Mouse (Mus musculus): ENCODE results near the gene Exoc7. TPM values are rescaled to one million over a fixed set of nuclear protein-coding genes. Genes with fewer than 3 reads are reported as not detected.

Gene Exoc7
- polyA plus RNA-seq, 1 experiment from 2014 or later, result 42.3 TPM

DNA sequence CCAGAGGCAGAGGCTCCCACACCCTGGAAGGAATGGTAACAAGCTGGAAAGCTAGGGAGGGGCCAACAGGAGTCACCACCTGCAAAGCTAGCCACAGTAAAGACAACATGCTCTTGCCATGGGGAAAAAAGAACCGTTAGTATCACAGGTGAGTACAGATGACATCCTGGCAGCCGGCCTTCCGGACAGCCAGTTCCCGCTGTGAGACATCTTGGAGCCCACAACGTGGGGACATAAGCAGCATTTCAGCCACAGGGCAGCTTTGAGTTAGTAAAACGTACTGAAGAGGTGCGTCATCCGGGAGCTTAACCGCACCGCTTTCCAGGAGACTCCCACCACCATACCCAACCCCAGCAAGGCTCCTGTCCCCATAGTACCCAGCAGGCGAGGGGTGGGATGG is 8.8 kb downstream of the Exoc7 start:
- DNase-seq (ENCODE audit: low spot score), result no peak
- 91% methylated on average over 11 of the region's 11 CpGs for WGBS
- TF ChIP-seq EP300 (optimal IDR thresholded peaks at IDR 0.05) (no peak), CTCF (IDR thresholded peaks at IDR 0.05; ENCODE audit: low read depth) (no peak)
- H3K4me2 ChIP-seq (replicated peaks; ENCODE audit: low read depth), result no peak overlapping the region
- H3K9ac ChIP-seq (ENCODE audit: low read length), result no peak overlapping the region
- peaks cover 20% of the 10 kb centered on the region for H3K36me3 ChIP-seq (ENCODE audit: control insufficient read depth, insufficient read depth, low read length)
- H3K4me1 ChIP-seq (replicated peaks; ENCODE audit: control insufficient read depth, insufficient read depth), result no peaks in the 10 kb centered on the region
- H3K9me3 ChIP-seq (ENCODE audit: control insufficient read depth, low read length), result no peaks in the 10 kb centered on the region
- ATAC-seq (ENCODE audit: low FRiP score, low TSS enrichment), result no peak
- no peaks in the 10 kb centered on the region for H3K27me3 ChIP-seq (ENCODE audit: control insufficient read depth, insufficient read depth, low read length)
- no peak overlapping the region for H3K4me3 ChIP-seq (ENCODE audit: low read depth, low read length)
- no peak overlapping the region for H3K27ac ChIP-seq (replicated peaks)

GRCm38 (mm10) chr11:116297017-116297416 is 10.0 kb downstream of the Exoc7 start:
- WGBS, result 64% methylated on average over 3 of the region's 3 CpGs
- no peaks in the 10 kb centered on the region for H3K4me1 ChIP-seq (replicated peaks; ENCODE audit: control insufficient read depth, insufficient read depth)
- no peak for ATAC-seq (ENCODE audit: low FRiP score, low TSS enrichment)
- no peak overlapping the region for H3K27ac ChIP-seq (replicated peaks)
- no peak for DNase-seq (ENCODE audit: low spot score)
- no peak overlapping the region for H3K4me2 ChIP-seq (replicated peaks; ENCODE audit: low read depth)
- no peaks in the 10 kb centered on the region for H3K9me3 ChIP-seq (ENCODE audit: control insufficient read depth, low read length)
- no peak overlapping the region for H3K4me3 ChIP-seq (ENCODE audit: low read depth, low read length)
- TF ChIP-seq EP300 (optimal IDR thresholded peaks at IDR 0.05), result no peak
- TF ChIP-seq CTCF (IDR thresholded peaks at IDR 0.05; ENCODE audit: low read depth), result no peak
- peaks cover 18% of the 10 kb centered on the region for H3K36me3 ChIP-seq (ENCODE audit: control insufficient read depth, insufficient read depth, low read length)
- no peaks in the 10 kb centered on the region for H3K27me3 ChIP-seq (ENCODE audit: control insufficient read depth, insufficient read depth, low read length)
- H3K9ac ChIP-seq (ENCODE audit: low read length), result no peak overlapping the region

DNA sequence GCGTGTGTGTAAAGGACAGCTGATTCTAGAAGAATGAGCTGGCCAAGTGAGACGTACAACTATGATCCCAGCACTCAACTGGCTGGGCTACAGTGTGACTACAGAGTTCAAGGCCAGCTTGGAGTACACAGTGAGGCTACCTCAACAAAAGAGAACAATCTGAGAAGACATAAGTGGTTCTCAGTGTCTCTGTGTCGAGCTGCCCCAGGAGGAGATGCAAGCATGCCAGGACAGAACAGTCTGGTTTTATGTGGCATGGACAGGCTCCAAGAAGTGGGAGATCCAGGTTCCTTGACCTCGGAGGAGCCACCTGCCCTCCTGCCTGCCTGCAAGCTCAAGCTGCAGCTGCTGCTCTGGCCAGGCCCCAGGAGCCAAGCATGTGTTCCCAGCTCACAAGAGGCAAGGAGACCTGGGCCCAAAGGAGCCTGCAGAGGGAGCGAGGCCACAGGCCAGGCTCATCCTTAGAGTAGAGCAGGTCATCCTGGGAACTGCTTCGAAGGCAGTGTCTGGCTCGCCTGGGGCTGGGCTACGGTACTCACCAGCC is 10.8 kb downstream of the Exoc7 start:
- ATAC-seq (ENCODE audit: low FRiP score, low TSS enrichment), result no peak
- peaks cover 14% of the 10 kb centered on the region for H3K36me3 ChIP-seq (ENCODE audit: control insufficient read depth, insufficient read depth, low read length)
- no peaks in the 10 kb centered on the region for H3K4me1 ChIP-seq (replicated peaks; ENCODE audit: control insufficient read depth, insufficient read depth)

GRCm38 (mm10) chr11:116294319-116294718 is 12.7 kb downstream of the Exoc7 start:
- ATAC-seq (ENCODE audit: low FRiP score, low TSS enrichment) (peak; percentile 81), DNase-seq (ENCODE audit: low spot score) (peak; percentile 76)
- H3K4me1 ChIP-seq (replicated peaks; ENCODE audit: control insufficient read depth, insufficient read depth), result no peaks in the 10 kb centered on the region
- H3K9me3 ChIP-seq (ENCODE audit: control insufficient read depth, low read length), result no peaks in the 10 kb centered on the region
- WGBS, result 21% methylated on average over 5 of the region's 5 CpGs
- no peak overlapping the region for H3K4me2 ChIP-seq (replicated peaks; ENCODE audit: low read depth)
- no peak overlapping the region for H3K9ac ChIP-seq (ENCODE audit: low read length)
- H3K27me3 ChIP-seq (ENCODE audit: control insufficient read depth, insufficient read depth, low read length), result no peaks in the 10 kb centered on the region
- peaks cover 9% of the 10 kb centered on the region for H3K36me3 ChIP-seq (ENCODE audit: control insufficient read depth, insufficient read depth, low read length)
- peak; percentile 88 for TF ChIP-seq CTCF (IDR thresholded peaks at IDR 0.05; ENCODE audit: low read depth)
- TF ChIP-seq EP300 (optimal IDR thresholded peaks at IDR 0.05), result no peak
- H3K4me3 ChIP-seq (ENCODE audit: low read depth, low read length), result no peak overlapping the region
- H3K27ac ChIP-seq (replicated peaks), result 0 out of 2 replicates have a peak overlapping the region, but pooled peaks have one; percentile 18

More for the DNA sequence above, 10.8 kb downstream of the Exoc7 start:
- no peak for TF ChIP-seq EP300 (optimal IDR thresholded peaks at IDR 0.05)
- no peak for TF ChIP-seq CTCF (IDR thresholded peaks at IDR 0.05; ENCODE audit: low read depth)
- DNase-seq (ENCODE audit: low spot score), result no peak
- Histone ChIP-seq H3K27ac (replicated peaks) (no peak overlapping the region), H3K27me3 (ENCODE audit: control insufficient read depth, insufficient read depth, low read length) (no peaks in the 10 kb centered on the region), H3K9ac (ENCODE audit: low read length) (no peak overlapping the region), H3K4me3 (ENCODE audit: low read depth, low read length) (no peak overlapping the region), H3K4me2 (replicated peaks; ENCODE audit: low read depth) (no peak overlapping the region), H3K9me3 (ENCODE audit: control insufficient read depth, low read length) (no peaks in the 10 kb centered on the region)
- 84% methylated on average over 8 of the region's 8 CpGs for whole genome bisulfite sequencing

GRCm38 (mm10) chr11:116293538-116294137 is 13.4 kb downstream of the Exoc7 start:
- TF ChIP-seq EP300 (optimal IDR thresholded peaks at IDR 0.05) (no peak), CTCF (IDR thresholded peaks at IDR 0.05; ENCODE audit: low read depth) (no peak)
- Histone ChIP-seq H3K27ac (replicated peaks) (0 out of 2 replicates have a peak overlapping the region, but pooled peaks have one; percentile 18), H3K27me3 (ENCODE audit: control insufficient read depth, insufficient read depth, low read length) (no peaks in the 10 kb centered on the region), H3K4me3 (ENCODE audit: low read depth, low read length) (no peak overlapping the region), H3K36me3 (ENCODE audit: control insufficient read depth, insufficient read depth, low read length) (peaks cover 14% of the 10 kb centered on the region), H3K9me3 (ENCODE audit: control insufficient read depth, low read length) (no peaks in the 10 kb centered on the region), H3K4me1 (replicated peaks; ENCODE audit: control insufficient read depth, insufficient read depth) (no peaks in the 10 kb centered on the region), H3K4me2 (replicated peaks; ENCODE audit: low read depth) (no peak overlapping the region), H3K9ac (ENCODE audit: low read length) (peak overlapping the region; percentile 23; the same call in 1 of the 2 replicates)
- DNase-seq (ENCODE audit: low spot score) (no peak), ATAC-seq (ENCODE audit: low FRiP score, low TSS enrichment) (0 out of 2 replicates have a peak, but pooled peaks have one; percentile 11)
- WGBS, result 79% methylated on average over 11 of the region's 12 CpGs

DNA sequence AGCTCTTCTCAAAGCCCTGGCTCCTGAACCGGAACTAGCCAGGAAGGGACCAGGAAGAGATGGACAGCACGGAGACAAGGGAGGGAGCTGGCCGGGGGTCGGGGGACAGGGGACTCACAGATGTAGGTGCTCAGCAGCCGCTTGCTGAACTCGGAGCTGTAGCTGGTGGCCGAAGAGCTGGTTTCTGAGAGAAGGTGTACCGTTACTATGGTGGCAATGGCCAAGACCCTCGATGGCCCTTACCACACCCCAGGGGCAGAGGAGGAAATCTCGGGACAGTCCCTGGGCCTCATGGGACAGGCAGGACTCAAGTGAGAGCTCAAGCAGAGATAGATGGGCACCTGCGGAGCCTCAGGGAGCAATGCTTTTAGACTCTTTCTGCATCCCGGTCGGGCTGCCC is 14.6 kb downstream of the Exoc7 start:
- WGBS, result 94% methylated on average over 13 of the region's 13 CpGs
- H3K36me3 ChIP-seq (ENCODE audit: control insufficient read depth, insufficient read depth, low read length), result peaks cover 15% of the 10 kb centered on the region

More for the DNA sequence above, 14.6 kb downstream of the Exoc7 start:
- no peak overlapping the region for H3K4me2 ChIP-seq (replicated peaks; ENCODE audit: low read depth)
- H3K27me3 ChIP-seq (ENCODE audit: control insufficient read depth, insufficient read depth, low read length), result no peaks in the 10 kb centered on the region
- no peaks in the 10 kb centered on the region for H3K4me1 ChIP-seq (replicated peaks; ENCODE audit: control insufficient read depth, insufficient read depth)
- no peak for TF ChIP-seq EP300 (optimal IDR thresholded peaks at IDR 0.05)
- H3K9ac ChIP-seq (ENCODE audit: low read length), result no peak overlapping the region
- DNase-seq (ENCODE audit: low spot score), result no peak
- no peak for ATAC-seq (ENCODE audit: low FRiP score, low TSS enrichment)
- H3K9me3 ChIP-seq (ENCODE audit: control insufficient read depth, low read length), result no peaks in the 10 kb centered on the region
- H3K27ac ChIP-seq (replicated peaks), result no peak overlapping the region
- H3K4me3 ChIP-seq (ENCODE audit: low read depth, low read length), result no peak overlapping the region

All from stomach, postnatal 0 days (tissue).